Mouse (Mus musculus) ZHBTc4 (cell line): ENCODE measurements around the gene Trcg1.

Experiments
- DNase-seq: peaks from one replicate; pipeline ENCODE4 v3.0.0-alpha.2; 2011; ENCODE audit warnings: low read depth, low spot score

Trcg1 gene

DNA sequence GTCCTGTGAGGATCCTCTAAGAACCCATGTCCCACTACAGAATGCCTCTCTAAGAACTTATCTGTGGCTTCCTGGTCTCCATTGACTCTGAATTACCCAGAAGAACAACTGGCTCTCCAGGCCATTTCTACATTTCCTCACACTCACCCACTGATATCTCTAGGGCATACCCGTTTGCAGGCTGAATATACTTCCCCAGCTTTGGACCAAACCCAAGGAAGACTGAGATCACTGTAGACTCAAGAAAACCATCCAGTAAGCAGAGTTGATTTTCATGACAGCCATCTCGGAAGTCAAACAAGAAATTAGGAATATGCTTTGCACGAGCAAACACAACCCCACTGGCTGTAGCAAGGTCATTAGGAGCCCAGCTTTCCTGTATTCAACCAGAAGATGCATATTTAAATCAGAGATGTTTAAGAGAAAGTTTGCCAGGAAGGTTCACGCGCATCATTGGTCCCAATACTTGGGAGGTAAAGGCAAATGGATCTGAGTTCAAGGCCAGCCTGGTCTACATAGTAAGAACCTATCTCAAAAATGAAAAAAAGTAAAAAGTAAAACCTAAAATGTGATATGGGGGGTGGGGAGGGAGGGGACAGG lies 3.9 kb upstream of the Trcg1 start:
- no peak for DNase-seq

DNA sequence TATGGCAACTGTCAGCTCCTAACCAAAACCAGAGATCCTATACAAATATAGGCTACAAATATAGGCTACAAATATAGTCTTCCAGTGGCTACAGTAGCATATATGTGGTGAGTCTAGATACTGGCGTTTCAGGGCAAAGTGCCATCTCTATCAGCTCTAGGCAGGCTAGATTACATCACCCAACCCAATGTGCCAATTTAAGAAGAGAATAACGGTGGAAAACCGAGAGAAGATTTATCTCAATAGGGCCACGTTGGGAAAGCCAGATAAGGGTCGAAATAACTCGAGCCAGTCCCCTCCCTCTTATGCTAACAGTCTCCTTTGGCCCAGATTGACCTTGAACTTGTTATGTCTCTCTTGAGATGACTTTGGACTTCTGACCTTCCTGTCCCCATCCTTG lies 3.2 kb upstream of the Trcg1 start:
- DNase-seq: no peak

- DNase-seq: no peak
Measured at GRCm38 (mm10) chr9:57233767-57234166, 2.6 kb upstream of the Trcg1 start.

GRCm38 (mm10) chr9:57237705-57238104 lies 1.3 kb downstream of the Trcg1 start:
- DNase-seq: no peak

GRCm38 (mm10) chr9:57238220-57238619 lies 1.9 kb downstream of the Trcg1 start:
- DNase-seq: no peak

DNA sequence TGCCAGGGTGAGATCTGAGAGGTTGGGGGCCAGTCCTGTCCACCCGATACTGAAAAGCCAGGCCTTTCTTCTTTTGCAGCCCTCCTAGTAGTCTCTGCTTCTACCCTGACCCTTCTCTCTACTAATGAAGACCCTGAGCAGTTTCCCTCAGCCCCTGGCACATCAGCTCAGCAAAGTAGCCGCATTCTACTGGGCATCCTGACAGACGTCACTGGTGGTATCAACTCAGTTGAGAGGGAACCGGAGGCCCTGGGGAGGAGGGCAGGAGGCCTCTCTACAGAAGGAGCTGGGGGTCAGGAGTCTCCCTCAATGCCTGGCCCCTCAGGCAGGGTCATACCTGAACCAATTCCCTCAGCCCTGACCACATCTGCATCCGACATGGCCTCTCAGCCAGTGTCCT lies 4.8 kb downstream of the Trcg1 start:
- no peak for DNase-seq

DNA sequence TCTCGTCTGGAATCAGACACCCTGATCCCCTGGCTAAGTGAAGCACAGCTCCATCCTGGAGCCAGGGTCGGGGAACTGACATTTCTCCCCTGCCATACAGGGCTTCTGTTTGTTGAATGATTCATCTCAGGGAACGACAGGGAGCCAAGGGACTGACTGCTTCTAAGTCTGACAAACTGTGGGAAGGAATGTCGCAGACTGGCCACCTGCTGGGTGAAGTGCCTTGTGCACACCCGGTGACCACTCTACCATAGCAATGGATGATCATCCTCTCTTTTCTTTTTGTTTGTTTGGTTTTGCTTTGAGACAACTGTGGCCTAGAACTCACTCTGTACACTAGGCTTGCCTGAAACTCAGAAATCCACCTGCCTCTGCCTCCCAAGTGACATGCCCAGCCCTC lies 6.6 kb downstream of the Trcg1 start:
- DNase-seq: peak; percentile 66

DNA sequence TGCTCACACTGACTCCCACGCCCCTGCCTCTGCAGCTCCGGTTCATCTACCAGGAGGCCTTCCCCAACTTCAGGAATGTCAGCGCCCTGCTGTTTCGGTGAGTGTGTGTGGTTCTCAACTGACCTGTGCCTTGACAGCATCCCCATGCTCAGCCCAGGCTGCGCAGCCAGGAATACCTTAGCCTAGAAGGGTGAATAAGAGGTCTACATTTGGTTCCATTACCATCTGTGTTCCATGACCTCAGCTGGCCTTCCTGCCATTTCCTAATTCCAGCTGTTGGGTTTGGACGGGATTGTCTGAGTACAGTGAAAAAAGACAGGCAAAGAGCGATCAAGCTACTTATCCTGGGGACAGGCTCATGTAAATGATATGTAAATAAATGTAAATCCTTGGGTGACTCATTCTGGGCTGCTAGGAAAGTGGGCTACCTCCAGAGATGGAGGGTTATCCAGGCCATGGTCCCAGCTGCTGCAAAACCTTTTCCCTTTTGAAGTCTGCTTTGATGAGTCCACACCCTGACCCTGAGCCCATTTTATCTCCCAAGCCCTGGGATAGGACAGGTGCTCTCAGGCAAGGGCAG lies 7.8 kb downstream of the Trcg1 start:
- DNase-seq: peak; percentile 85

GRCm38 (mm10) chr9:57246482-57246881 lies 10.1 kb downstream of the Trcg1 start:
- DNase-seq: no peak

GRCm38 (mm10) chr9:57247201-57247671 lies 10.9 kb downstream of the Trcg1 start:
- DNase-seq: no peak

DNA sequence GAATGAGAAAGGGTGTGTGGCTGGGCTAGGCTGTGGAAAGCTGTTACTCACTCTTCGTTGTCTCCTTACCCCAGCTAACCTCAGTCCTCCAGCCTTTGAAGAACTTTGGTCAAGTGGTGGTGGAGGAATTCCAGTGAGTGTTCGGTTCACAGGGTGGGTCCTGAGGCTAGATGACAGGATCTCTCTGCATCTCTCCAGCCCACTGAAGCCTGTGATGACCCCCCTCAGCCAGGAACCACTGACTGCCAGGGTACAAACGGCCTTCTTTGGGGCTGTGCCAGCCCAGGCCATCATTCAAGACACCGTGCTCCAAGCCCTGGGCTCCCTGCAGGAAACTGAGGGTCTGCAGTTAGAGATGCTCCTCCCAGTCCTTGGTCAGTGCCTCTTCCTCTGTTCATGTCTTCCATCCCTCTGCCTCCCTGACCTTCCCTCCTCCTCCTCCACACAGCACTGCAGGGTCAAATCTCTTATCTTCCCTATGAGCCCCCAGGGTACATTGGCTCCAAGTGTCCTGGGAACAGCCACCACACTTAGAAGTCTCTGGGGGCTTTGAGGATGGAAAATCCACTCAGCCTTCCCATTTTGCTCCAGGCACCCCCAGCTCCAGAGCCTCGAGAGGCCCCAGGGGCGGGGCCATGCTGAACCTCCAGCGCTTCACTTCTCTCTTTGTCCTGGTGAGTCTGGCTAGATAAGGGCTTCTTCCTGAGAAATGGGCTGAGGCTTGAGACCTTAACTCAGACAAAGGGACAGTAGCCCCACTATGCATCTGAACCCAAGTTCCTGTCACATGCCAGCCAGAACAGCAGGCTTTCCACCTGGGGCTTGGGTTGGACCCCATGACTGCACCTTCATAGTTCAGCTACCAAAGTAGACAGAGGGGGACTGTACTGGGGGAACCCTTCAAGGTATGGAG lies 11.9 kb downstream of the Trcg1 start:
- no peak for DNase-seq

DNA sequence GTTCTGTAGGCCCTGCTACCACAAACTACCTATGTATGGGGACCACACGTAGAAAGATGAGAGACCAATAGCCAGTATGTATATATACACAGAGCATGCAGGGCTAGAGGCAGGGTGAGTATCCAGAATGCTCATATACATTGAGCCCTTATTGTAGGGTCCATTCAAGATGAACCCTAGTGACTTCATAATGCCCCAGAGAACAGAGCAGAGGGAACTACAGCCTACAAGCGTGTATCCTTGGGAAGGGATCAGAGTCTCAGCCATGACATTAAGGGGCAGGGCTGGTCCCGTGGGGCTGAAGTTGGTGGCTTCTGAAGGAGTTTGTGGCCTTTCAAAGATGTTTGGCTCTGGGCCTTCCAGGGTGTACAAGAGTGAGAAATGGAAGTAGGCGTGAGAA lies 13.7 kb downstream of the Trcg1 start:
- DNase-seq: no peak

GRCm38 (mm10) chr9:57251139-57251538 lies 14.8 kb downstream of the Trcg1 start:
- no peak for DNase-seq

DNA sequence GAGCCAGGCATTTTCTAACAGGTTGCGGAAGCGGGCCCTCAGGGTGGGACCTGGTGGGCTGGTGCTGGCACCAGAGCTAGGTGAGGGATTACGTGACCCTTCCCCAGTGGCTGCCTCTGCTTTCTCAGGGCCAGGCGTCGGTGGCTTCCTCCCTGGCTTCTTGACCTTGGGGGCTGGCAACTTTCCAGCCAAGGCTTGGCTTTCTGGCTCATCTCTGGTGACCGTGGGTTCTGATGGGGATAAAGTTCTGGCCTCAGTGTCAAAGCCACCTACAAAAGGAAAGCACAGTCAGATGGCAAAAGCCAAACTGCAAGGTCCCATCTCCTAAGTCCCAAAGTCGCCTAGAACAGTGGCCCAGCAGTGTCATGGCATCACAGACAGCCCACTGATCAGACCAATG lies 17.7 kb downstream of the Trcg1 start:
- no peak for DNase-seq

DNA sequence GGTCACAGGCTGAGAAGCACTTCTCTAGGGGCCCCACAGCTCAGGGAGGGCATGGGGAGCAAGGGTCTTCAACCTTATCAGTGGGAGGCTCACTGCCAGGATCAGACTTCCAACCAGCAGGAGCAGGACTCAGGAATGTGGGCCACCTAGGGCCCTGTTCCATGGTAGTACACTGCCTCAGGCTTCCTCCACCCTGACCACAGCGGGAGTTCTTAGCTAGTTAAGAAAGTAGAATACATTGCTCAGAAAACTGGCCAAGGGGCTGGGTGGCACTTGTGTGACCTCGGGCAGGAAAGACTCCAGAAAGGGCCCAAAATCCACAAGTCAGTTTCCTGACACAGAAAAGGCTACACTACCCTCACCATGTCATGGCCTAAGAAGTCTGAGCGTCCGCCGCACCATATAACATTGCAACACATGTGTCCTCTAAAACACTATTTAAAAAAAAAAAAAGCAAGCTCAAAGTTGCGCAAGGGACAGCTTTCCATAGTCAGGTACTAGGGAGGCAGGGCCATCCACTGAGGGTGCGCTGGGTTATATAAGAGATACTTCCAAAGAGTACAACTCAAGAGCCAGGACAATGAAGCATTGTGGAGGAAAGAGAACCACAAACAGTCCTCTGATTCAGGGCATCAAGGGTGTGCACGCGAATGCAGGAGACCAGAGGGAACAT lies 18.6 kb downstream of the Trcg1 start:
- DNase-seq: peak; percentile 77

DNA sequence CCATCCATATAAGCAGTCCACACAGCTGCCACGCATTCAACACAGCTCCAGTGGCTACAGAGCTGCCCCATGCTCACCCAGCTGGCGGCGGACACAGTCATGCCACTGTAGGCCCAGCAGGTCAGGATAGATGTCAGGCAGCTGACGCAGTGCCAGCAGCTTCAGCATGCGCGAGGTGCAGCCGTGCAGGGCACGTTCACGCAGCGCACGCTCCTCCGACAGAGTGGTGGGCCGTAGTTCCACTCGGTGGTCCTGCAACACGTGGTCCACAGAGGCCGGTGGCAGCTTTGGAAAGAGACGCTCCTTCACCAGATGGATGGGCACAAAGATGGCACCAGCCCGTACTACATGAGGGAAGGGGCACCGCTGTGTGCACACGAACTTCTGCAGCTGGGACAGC lies 20.0 kb downstream of the Trcg1 start:
- no peak for DNase-seq

- no peak for DNase-seq
Measured at GRCm38 (mm10) chr9:57256861-57257260, 20.5 kb downstream of the Trcg1 start.

GRCm38 (mm10) chr9:57257627-57258026 lies 21.3 kb downstream of the Trcg1 start:
- DNase-seq: no peak

- DNase-seq: peak; percentile 93
Measured at GRCm38 (mm10) chr9:57259736-57260135, 23.4 kb downstream of the Trcg1 start.

GRCm38 (mm10) chr9:57260940-57261339 lies 24.6 kb downstream of the Trcg1 start:
- DNase-seq: peak; percentile 39

DNA sequence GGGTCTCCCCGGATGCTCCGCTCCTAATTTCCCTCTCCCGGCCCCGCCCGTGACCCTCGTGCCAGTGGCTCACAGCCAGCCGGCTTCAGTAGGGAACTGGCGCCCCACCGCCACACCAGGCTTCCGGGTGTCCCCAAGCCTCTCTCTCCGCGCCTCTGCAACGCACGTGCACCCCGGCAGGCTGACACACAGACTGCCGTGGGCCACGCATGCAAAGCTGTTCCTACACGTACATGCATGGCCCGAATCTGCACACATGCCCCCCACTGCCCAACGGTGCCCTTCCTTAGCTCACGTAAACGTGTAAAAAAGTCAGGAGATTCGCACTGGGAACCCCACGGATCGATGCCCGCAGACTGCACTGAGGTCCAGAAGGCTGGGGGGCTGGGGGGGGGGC lies 25.2 kb downstream of the Trcg1 start:
- peak; percentile 39 for DNase-seq
